29 mouse cellular contexts compared by ENCODE assay signal in the genomic region with DNA sequence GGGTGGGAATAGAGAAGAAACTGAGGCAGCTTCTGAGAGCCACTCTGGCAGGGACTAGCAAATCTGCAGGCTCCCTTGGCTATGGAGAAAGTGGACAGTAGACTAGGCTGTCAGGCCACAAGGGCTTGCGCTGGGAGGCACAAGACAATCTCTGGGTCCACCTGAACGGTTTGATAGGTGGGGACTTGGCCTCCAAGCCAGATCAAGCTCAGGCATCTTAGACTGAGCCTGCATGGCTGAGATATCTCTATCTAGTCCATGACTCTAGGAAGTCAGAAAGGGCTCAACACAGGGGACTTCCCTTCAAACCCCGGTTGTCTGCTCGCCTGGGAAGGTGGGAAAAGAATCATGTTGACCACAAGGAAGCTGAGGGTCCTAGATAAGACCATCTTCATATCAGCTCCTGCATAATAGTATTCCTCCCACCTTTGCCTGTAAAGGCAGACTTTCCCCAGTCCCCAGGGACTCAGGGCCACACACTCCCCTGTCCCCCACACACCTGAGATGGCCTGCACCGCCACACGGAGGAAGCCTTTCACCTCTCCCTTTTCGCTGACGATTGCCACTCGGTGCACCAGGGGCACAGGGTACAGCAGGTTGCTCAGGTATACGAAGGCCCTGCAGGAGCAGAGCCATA. TPM values are rescaled to one million over a fixed set of nuclear protein-coding genes. Genes with fewer than 3 reads are reported as not detected.
DNase-seq lines count a peak whose midpoint lies in the region; ATAC-seq and TF ChIP-seq lines count a peak whose summit lies in the region.
"Had no signal": no experiment of that assay in that cellular context is flagged by ENCODE, and none has a peak within 500 bp of the region (broad histone marks: within the 10 kb centered on the region; RNA-seq: fewer than 3 reads in every experiment).

No protein-coding gene starts in this region.

- no peak for TF ChIP-seq EP300 in liver, postnatal 0 days (IDR thresholded peaks at IDR 0.05; ENCODE audit: low read depth)
- peak; percentile 71 for TF ChIP-seq EP300 in liver, embryonic 14.5 days (IDR thresholded peaks at IDR 0.05; ENCODE audit: low read depth)

- no peaks in the 10 kb centered on the region for H3K9me3 ChIP-seq in forebrain, embryonic 10.5 days
- no peaks in the 10 kb centered on the region for H3K9me3 ChIP-seq in forebrain, embryonic 16.5 days (ENCODE audit: control insufficient read depth, low read length)
- H3K9me3 ChIP-seq in liver, postnatal 0 days (ENCODE audit: low read length), result no peaks in the 10 kb centered on the region
- no peaks in the 10 kb centered on the region for H3K9me3 ChIP-seq in liver, embryonic 14.5 days (ENCODE audit: control insufficient read depth, low read length)
- H3K9me3 ChIP-seq: embryonic facial prominence, embryonic 12.5 days; G1E; heart, embryonic 13.5 days; hindbrain, embryonic 15.5 days; limb, embryonic 15.5 days; lung, embryonic 15.5 days; midbrain, embryonic 12.5 days; neural tube, embryonic 12.5 days had no signal

- no peak overlapping the region for H3K4me3 ChIP-seq in forebrain, embryonic 10.5 days
- H3K4me3 ChIP-seq in forebrain, embryonic 16.5 days (replicated peaks; ENCODE audit: low read length), result no peak overlapping the region
- H3K4me3 ChIP-seq in liver, postnatal 0 days (ENCODE audit: low read depth, low read length), result no peak overlapping the region
- no peak overlapping the region for H3K4me3 ChIP-seq in liver, embryonic 14.5 days (ENCODE audit: insufficient read depth in 1 of 2, low read depth in 2 of 2, low read length in 2 of 2)
- H3K4me3 ChIP-seq: embryonic facial prominence, embryonic 12.5 days; heart, embryonic 13.5 days; hindbrain, embryonic 15.5 days; limb, embryonic 15.5 days; lung, embryonic 15.5 days; midbrain, embryonic 12.5 days; myocyte; neural tube, embryonic 12.5 days had no signal

- H3K4me2 ChIP-seq in forebrain, embryonic 16.5 days (ENCODE audit: low read length), result no peak overlapping the region
- no peak overlapping the region for H3K4me2 ChIP-seq in liver, postnatal 0 days (ENCODE audit: low read depth, low read length)
- H3K4me2 ChIP-seq in liver, embryonic 14.5 days (ENCODE audit: low read depth), result peak overlapping the region; percentile 39
- H3K4me2 ChIP-seq: embryonic facial prominence, embryonic 12.5 days; heart, embryonic 13.5 days; hindbrain, embryonic 15.5 days; limb, embryonic 15.5 days; lung, embryonic 15.5 days; midbrain, embryonic 12.5 days; neural tube, embryonic 12.5 days had no signal

- H3K27ac ChIP-seq in forebrain, embryonic 10.5 days, result peak overlapping the region; percentile 40
- H3K27ac ChIP-seq in forebrain, embryonic 16.5 days (ENCODE audit: low read length), result no peak overlapping the region
- no peak overlapping the region for H3K27ac ChIP-seq in liver, postnatal 0 days (ENCODE audit: low read depth)
- no peak overlapping the region for H3K27ac ChIP-seq in liver, embryonic 14.5 days
- H3K27ac ChIP-seq: embryonic facial prominence, embryonic 12.5 days; heart, embryonic 13.5 days; hindbrain, embryonic 15.5 days; limb, embryonic 15.5 days; lung, embryonic 15.5 days; midbrain, embryonic 12.5 days; neural tube, embryonic 12.5 days; stomach, postnatal 0 days had no signal

- H3K36me3 ChIP-seq in forebrain, embryonic 10.5 days (replicated peaks), result peaks cover 89% of the 10 kb centered on the region
- peaks cover 46% of the 10 kb centered on the region for H3K36me3 ChIP-seq in forebrain, embryonic 16.5 days (ENCODE audit: control insufficient read depth, insufficient read depth)
- H3K36me3 ChIP-seq in liver, postnatal 0 days (replicated peaks; ENCODE audit: insufficient read depth, low read length), result no peaks in the 10 kb centered on the region
- no peaks in the 10 kb centered on the region for H3K36me3 ChIP-seq in liver, embryonic 14.5 days (replicated peaks; ENCODE audit: control insufficient read depth, insufficient read depth, low read depth)
- H3K36me3 ChIP-seq: embryonic facial prominence, embryonic 12.5 days; G1E; heart, embryonic 13.5 days; lung, embryonic 15.5 days had no signal

- WGBS in forebrain, embryonic 10.5 days, result 88% methylated on average over 10 of the region's 10 CpGs
- 94% methylated on average over 10 of the region's 10 CpGs for WGBS in forebrain, embryonic 16.5 days
- 65% methylated on average over 10 of the region's 10 CpGs for WGBS in liver, postnatal 0 days (ENCODE audit: insufficient replicate concordance)
- WGBS in liver, embryonic 14.5 days (ENCODE audit: insufficient replicate concordance), result 32% methylated on average over 10 of the region's 10 CpGs

- no peak for ATAC-seq in forebrain, embryonic 16.5 days
- ATAC-seq in liver, postnatal 0 days, result no peak
- ATAC-seq in liver, embryonic 14.5 days (ENCODE audit: insufficient read depth), result peak; percentile 91
- ATAC-seq: forebrain, postnatal 0 days had no signal

- TF ChIP-seq CTCF in liver, postnatal 0 days (IDR thresholded peaks at IDR 0.05; ENCODE audit: low read depth), result no peak
- TF ChIP-seq CTCF in liver, embryonic 14.5 days (IDR thresholded peaks at IDR 0.05; ENCODE audit: low read depth), result no peak

- no peaks in the 10 kb centered on the region for H3K27me3 ChIP-seq in forebrain, embryonic 10.5 days (ENCODE audit: poor library complexity, severe bottlenecking)
- no peaks in the 10 kb centered on the region for H3K27me3 ChIP-seq in forebrain, embryonic 16.5 days (replicated peaks; ENCODE audit: control insufficient read depth, insufficient read depth, low read length)
- H3K27me3 ChIP-seq in liver, postnatal 0 days (ENCODE audit: insufficient read depth, low read length), result 0 out of 2 replicates have a peak, but pooled peaks cover 2% of the 10 kb centered on the region
- H3K27me3 ChIP-seq in liver, embryonic 14.5 days (ENCODE audit: control insufficient read depth, insufficient read depth, low read length), result no peaks in the 10 kb centered on the region
- H3K27me3 ChIP-seq: embryonic facial prominence, embryonic 12.5 days; hindbrain, embryonic 15.5 days; limb, embryonic 15.5 days; lung, embryonic 15.5 days; midbrain, embryonic 12.5 days; neural tube, embryonic 12.5 days had no signal

- peaks cover 8% of the 10 kb centered on the region for H3K4me1 ChIP-seq in forebrain, embryonic 10.5 days
- no peaks in the 10 kb centered on the region for H3K4me1 ChIP-seq in forebrain, embryonic 16.5 days (replicated peaks; ENCODE audit: control insufficient read depth, insufficient read depth, low read length)
- H3K4me1 ChIP-seq in liver, postnatal 0 days (ENCODE audit: insufficient read depth), result no peaks in the 10 kb centered on the region
- H3K4me1 ChIP-seq in liver, embryonic 14.5 days (replicated peaks; ENCODE audit: control insufficient read depth in 2 of 2, insufficient read depth in 2 of 2, low read length in 1 of 2), result peaks cover 4 to 19% of the 10 kb centered on the region in 2 experiments; a peak in 3 of 4 replicates
- H3K4me1 ChIP-seq: embryonic facial prominence, embryonic 12.5 days; heart, embryonic 13.5 days; hindbrain, embryonic 15.5 days; limb, embryonic 15.5 days; lung, embryonic 15.5 days; midbrain, embryonic 12.5 days; neural tube, embryonic 12.5 days had no signal

- no peak for DNase-seq in forebrain, embryonic 10.5 days (ENCODE audit: extremely low spot score, low spot score)
- DNase-seq in liver, result peak; percentile 59
- no peak for DNase-seq in liver, postnatal 0 days
- DNase-seq in liver, embryonic 14.5 days (ENCODE audit: low read depth in 3 of 3, low spot score in 3 of 3), result peak; percentile 50 to 59 (median 56)
- peak; percentile 19 for DNase-seq in yolk sac, embryonic 10.5 days (ENCODE audit: low spot score)
- DNase-seq in cerebellum, adult 8-10 months, result no peak
- DNase-seq in thymus, postnatal 0 days (ENCODE audit: low spot score), result no peak
- DNase-seq: adrenal gland, postnatal 10 days; cerebellum, adult 11-12 months; cerebellum, postnatal 25 days; forebrain, postnatal 0 days; heart, postnatal 10 days; kidney, adult 18-20 months; kidney, postnatal 4 days; right cerebral cortex, postnatal 4 days; thymus, adult 2 months had no signal

- no peak overlapping the region for H3K9ac ChIP-seq in forebrain, embryonic 16.5 days (replicated peaks; ENCODE audit: low read depth, low read length)
- no peak overlapping the region for H3K9ac ChIP-seq in liver, postnatal 0 days (replicated peaks)
- peak overlapping the region; percentile 27 for H3K9ac ChIP-seq in liver, embryonic 14.5 days (replicated peaks)
- H3K9ac ChIP-seq: embryonic facial prominence, embryonic 12.5 days; forebrain, postnatal 0 days; heart, embryonic 13.5 days; hindbrain, embryonic 15.5 days; limb, embryonic 15.5 days; lung, embryonic 15.5 days; midbrain, embryonic 12.5 days; neural tube, embryonic 12.5 days had no signal

RNA-seq across cellular contexts. Expression of gene Aqp12, which starts 40.1 kb away (rescaled TPM):
- not detected in 2 replicates for polyA plus RNA-seq in forebrain, embryonic 10.5 days (2016; fragmentation: Nextera tagmentation; extraction: Ambion mirVana)
- not detected in 2 replicates for polyA plus RNA-seq in forebrain, embryonic 16.5 days (2015; fragmentation: Nextera tagmentation; extraction: Ambion mirVana)
- not detected in 2 replicates for polyA plus RNA-seq in liver, postnatal 0 days (2015; fragmentation: Nextera tagmentation; extraction: Ambion mirVana)
- not detected in 2 replicates for polyA plus RNA-seq in liver, embryonic 14.5 days (2012; rRNA removed)
- polyA plus RNA-seq in liver, embryonic 14.5 days (2014; fragmentation: Nextera tagmentation; extraction: Ambion mirVana), result not detected in 2 replicates
- polyA plus RNA-seq in thymus, postnatal 0 days (2015; fragmentation: Nextera tagmentation; extraction: Ambion mirVana), result not detected in 2 replicates
- polyA plus RNA-seq: embryonic facial prominence, embryonic 12.5 days; forebrain, postnatal 0 days; G1E; heart, embryonic 13.5 days; hindbrain, embryonic 15.5 days; kidney, embryonic 16.5 days; limb, embryonic 15.5 days; lung, embryonic 15.5 days; midbrain, embryonic 12.5 days; midbrain, postnatal 0 days; myocyte; neural tube, embryonic 12.5 days; stomach, postnatal 0 days had no signal

RNA-seq across cellular contexts. Expression of gene Kif1a, which starts 55.5 kb away (rescaled TPM):
- 41.4 and 41.5 TPM in 2 replicates for polyA plus RNA-seq in forebrain, embryonic 10.5 days (2016; fragmentation: Nextera tagmentation; extraction: Ambion mirVana)
- polyA plus RNA-seq in forebrain, embryonic 16.5 days (2015; fragmentation: Nextera tagmentation; extraction: Ambion mirVana), result 322 and 396 TPM in 2 replicates
- polyA plus RNA-seq in liver, postnatal 0 days (2015; fragmentation: Nextera tagmentation; extraction: Ambion mirVana), result 0.17 and 0.28 TPM in 2 replicates
- 0.07 and 0.16 TPM in 2 replicates for polyA plus RNA-seq in liver, embryonic 14.5 days (2012; rRNA removed)
- 0.10 and 0.27 TPM in 2 replicates for polyA plus RNA-seq in liver, embryonic 14.5 days (2014; fragmentation: Nextera tagmentation; extraction: Ambion mirVana)
- 0.20 and 0.22 TPM in 2 replicates for polyA plus RNA-seq in thymus, postnatal 0 days (2015; fragmentation: Nextera tagmentation; extraction: Ambion mirVana)

Comparison
In these comparisons a context has a peak if more than half of its experiments do, and no peak if none do; other contexts are left out.
1. DNase-seq: peak in liver (single experiment), liver, embryonic 14.5 days (3 of 3) and yolk sac, embryonic 10.5 days (single experiment); none in forebrain, embryonic 10.5 days (single experiment), liver, postnatal 0 days (single experiment), cerebellum, adult 8-10 months (single experiment) and thymus, postnatal 0 days (single experiment).
2. RNA of gene Kif1a, which starts 55.5 kb away (polyA plus RNA-seq): 322 to 396 TPM in forebrain, embryonic 16.5 days and 41.4 to 41.5 TPM in forebrain, embryonic 10.5 days; 0.17 to 0.28 TPM in liver, postnatal 0 days, 0.07 to 0.27 TPM in liver, embryonic 14.5 days and 0.20 to 0.22 TPM in thymus, postnatal 0 days; every median in the first group is over 10 times any median in the second.